Mouse (Mus musculus): ENCODE results near the gene Nab1. TPM values are rescaled to one million over a fixed set of nuclear protein-coding genes. Genes with fewer than 3 reads are reported as not detected.

Gene Nab1
- polyA plus RNA-seq, 1 experiment from 2014 or later: 20.9 TPM

DNA sequence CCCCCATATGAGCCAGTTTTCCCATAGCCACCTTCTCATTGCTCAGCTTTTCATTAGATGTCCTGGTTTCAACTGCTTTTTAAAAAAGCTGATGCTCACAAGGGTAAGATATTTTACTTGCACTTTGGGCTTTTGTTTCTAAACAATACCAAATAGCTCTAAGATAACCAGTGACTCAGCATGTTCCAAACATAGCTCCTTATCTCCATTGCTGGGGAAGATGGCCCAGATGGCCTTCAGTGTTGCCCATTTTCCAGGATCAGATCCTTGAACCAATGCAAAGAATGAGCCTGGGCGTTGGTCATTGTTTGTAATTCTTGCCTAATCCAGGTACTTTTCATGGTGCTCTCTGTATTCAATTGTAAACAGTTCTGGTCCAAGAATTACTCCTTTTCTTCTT lies 49.1 kb downstream of the Nab1 start:
- Histone ChIP-seq H3K27me3 (ENCODE audit: insufficient read depth, low read length) (no peaks in the 10 kb centered on the region), H3K4me3 (ENCODE audit: low read depth, low read length) (no peak overlapping the region), H3K9ac (replicated peaks) (no peak overlapping the region), H3K4me1 (ENCODE audit: insufficient read depth) (0 out of 2 replicates have a peak, but pooled peaks cover 2% of the 10 kb centered on the region), H3K4me2 (ENCODE audit: low read depth, low read length) (no peak overlapping the region), H3K36me3 (replicated peaks; ENCODE audit: insufficient read depth, low read length) (no peaks in the 10 kb centered on the region), H3K9me3 (ENCODE audit: low read length) (no peaks in the 10 kb centered on the region), H3K27ac (ENCODE audit: low read depth) (no peak overlapping the region)
- ATAC-seq (no peak), DNase-seq (no peak)
- TF ChIP-seq EP300 (IDR thresholded peaks at IDR 0.05; ENCODE audit: low read depth): no peak
- TF ChIP-seq CTCF (IDR thresholded peaks at IDR 0.05; ENCODE audit: low read depth): no peak
- 68% methylated on average over 1 of the region's 1 CpGs for WGBS (ENCODE audit: insufficient replicate concordance)

DNA sequence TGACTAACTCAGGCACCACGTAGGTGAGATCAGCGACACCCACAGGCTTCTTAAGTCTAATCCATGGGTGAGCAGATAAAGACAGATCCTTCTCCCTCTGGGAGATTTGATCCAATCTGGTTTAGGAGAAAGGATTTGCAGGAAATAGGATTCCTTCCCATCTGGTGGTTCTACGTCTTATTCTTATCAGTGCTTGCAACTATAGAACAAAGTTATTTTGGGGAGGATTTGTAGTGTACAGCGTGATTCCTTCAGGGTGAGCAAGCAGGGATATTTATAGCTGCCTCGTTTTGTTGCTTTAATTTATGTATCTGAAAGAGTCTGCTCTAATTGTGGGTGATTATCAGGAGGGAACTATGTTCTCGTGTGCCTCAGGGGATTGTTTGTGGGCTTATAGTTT lies 64.6 kb downstream of the Nab1 start:
- DNase-seq: no peak
- no peak overlapping the region for H3K4me2 ChIP-seq (ENCODE audit: low read depth, low read length)

DNA sequence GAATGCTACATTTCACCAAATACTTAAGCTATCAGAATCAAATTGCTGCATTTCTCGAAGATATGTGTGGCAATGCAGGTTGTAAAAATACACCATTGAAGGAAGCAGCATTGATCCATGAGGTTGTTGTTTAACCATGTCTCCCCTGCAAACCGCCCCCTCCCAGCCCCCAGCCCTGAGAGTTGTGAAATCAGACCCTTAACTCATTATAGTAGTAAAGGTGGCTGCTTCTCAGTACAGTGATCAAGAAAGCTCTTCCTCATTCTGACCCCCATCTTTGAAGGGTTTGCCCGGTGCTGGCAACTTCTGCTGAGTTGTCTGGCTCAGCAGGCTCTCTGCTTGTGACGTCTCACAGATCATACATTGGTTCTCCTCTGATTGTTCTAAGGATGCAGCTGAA lies 66.4 kb downstream of the Nab1 start:
- peak; percentile 51; the same call in 1 of the 2 replicates for ATAC-seq
- peaks cover 11% of the 10 kb centered on the region for H3K4me1 ChIP-seq (ENCODE audit: insufficient read depth)
- H3K27ac ChIP-seq (ENCODE audit: low read depth): 0 out of 2 replicates have a peak overlapping the region, but pooled peaks have one; percentile 52
- H3K36me3 ChIP-seq (replicated peaks; ENCODE audit: insufficient read depth, low read length): no peaks in the 10 kb centered on the region
- no peaks in the 10 kb centered on the region for H3K9me3 ChIP-seq (ENCODE audit: low read length)
- 53% methylated on average over 4 of the region's 4 CpGs for WGBS (ENCODE audit: insufficient replicate concordance)
- no peak overlapping the region for H3K9ac ChIP-seq (replicated peaks)
- peak overlapping the region; percentile 45 for H3K4me2 ChIP-seq (ENCODE audit: low read depth, low read length)
- no peak overlapping the region for H3K4me3 ChIP-seq (ENCODE audit: low read depth, low read length)
- no peaks in the 10 kb centered on the region for H3K27me3 ChIP-seq (ENCODE audit: insufficient read depth, low read length)
- TF ChIP-seq CTCF (IDR thresholded peaks at IDR 0.05; ENCODE audit: low read depth) (no peak), EP300 (IDR thresholded peaks at IDR 0.05; ENCODE audit: low read depth) (no peak)
- peak; percentile 38 for DNase-seq

More for the DNA sequence above, 64.6 kb downstream of the Nab1 start:
- Histone ChIP-seq H3K4me1 (ENCODE audit: insufficient read depth) (peaks cover 7% of the 10 kb centered on the region), H3K36me3 (replicated peaks; ENCODE audit: insufficient read depth, low read length) (no peaks in the 10 kb centered on the region), H3K27me3 (ENCODE audit: insufficient read depth, low read length) (no peaks in the 10 kb centered on the region), H3K27ac (ENCODE audit: low read depth) (no peak overlapping the region), H3K9ac (replicated peaks) (no peak overlapping the region), H3K9me3 (ENCODE audit: low read length) (no peaks in the 10 kb centered on the region), H3K4me3 (ENCODE audit: low read depth, low read length) (no peak overlapping the region)
- 60% methylated on average over 6 of the region's 6 CpGs for WGBS (ENCODE audit: insufficient replicate concordance)
- no peak for ATAC-seq
- no peak for TF ChIP-seq EP300 (IDR thresholded peaks at IDR 0.05; ENCODE audit: low read depth)
- no peak for TF ChIP-seq CTCF (IDR thresholded peaks at IDR 0.05; ENCODE audit: low read depth)

DNA sequence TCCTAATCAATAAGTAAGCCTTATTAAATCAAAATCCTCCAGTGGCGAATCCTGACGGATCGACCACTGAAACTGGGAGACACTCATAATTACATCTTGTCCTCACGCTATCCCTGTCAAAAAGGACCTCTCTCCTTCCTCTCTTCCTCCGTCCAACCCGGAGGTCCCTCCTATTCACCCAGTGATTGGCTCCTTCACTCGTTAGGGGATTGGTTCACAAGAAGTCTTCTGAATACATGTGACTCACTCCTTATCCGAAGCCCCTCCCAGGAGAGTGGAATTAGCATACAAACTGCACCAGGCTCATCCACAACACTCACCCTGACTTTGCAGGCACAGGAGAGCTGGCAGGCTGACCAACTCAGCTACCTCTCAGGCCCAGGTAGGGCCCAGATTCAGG lies 68.7 kb downstream of the Nab1 start:
- H3K36me3 ChIP-seq (replicated peaks; ENCODE audit: insufficient read depth, low read length): no peaks in the 10 kb centered on the region
- ATAC-seq (no peak), DNase-seq (no peak)
- no peaks in the 10 kb centered on the region for H3K9me3 ChIP-seq (ENCODE audit: low read length)
- no peak overlapping the region for H3K27ac ChIP-seq (ENCODE audit: low read depth)
- no peaks in the 10 kb centered on the region for H3K27me3 ChIP-seq (ENCODE audit: insufficient read depth, low read length)
- no peak for TF ChIP-seq CTCF (IDR thresholded peaks at IDR 0.05; ENCODE audit: low read depth)
- TF ChIP-seq EP300 (IDR thresholded peaks at IDR 0.05; ENCODE audit: low read depth): no peak
- WGBS (ENCODE audit: insufficient replicate concordance): 83% methylated on average over 8 of the region's 8 CpGs
- no peak overlapping the region for H3K4me3 ChIP-seq (ENCODE audit: low read depth, low read length)
- no peak overlapping the region for H3K4me2 ChIP-seq (ENCODE audit: low read depth, low read length)
- no peak overlapping the region for H3K9ac ChIP-seq (replicated peaks)
- peaks cover 11% of the 10 kb centered on the region for H3K4me1 ChIP-seq (ENCODE audit: insufficient read depth)

DNA sequence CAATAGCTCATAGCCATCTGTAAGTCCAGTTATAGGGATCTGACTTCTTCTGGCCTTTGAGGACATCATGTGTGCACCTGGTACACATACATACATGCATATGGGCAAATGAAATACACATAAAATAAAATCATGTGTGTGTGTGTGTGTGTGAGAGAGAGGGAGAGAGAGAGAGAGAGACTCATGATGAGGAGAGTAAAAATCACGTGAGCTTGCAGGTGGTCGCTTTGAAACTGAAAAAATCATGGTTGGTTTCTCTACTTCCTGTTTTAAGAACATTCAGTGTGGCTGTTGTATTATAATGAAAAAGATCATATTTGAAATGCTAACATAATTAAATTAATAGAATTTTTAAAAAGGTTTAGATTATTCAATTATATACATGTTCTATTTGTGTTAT lies 69.9 kb downstream of the Nab1 start:
- Histone ChIP-seq H3K4me3 (ENCODE audit: low read depth, low read length) (no peak overlapping the region), H3K36me3 (replicated peaks; ENCODE audit: insufficient read depth, low read length) (no peaks in the 10 kb centered on the region), H3K9ac (replicated peaks) (no peak overlapping the region), H3K27me3 (ENCODE audit: insufficient read depth, low read length) (no peaks in the 10 kb centered on the region), H3K9me3 (ENCODE audit: low read length) (no peaks in the 10 kb centered on the region), H3K4me1 (ENCODE audit: insufficient read depth) (peaks cover 11% of the 10 kb centered on the region), H3K27ac (ENCODE audit: low read depth) (no peak overlapping the region), H3K4me2 (ENCODE audit: low read depth, low read length) (no peak overlapping the region)
- 40% methylated on average over 2 of the region's 2 CpGs for WGBS (ENCODE audit: insufficient replicate concordance)
- no peak for ATAC-seq
- no peak for DNase-seq
- TF ChIP-seq CTCF (IDR thresholded peaks at IDR 0.05; ENCODE audit: low read depth): no peak
- TF ChIP-seq EP300 (IDR thresholded peaks at IDR 0.05; ENCODE audit: low read depth): no peak

DNA sequence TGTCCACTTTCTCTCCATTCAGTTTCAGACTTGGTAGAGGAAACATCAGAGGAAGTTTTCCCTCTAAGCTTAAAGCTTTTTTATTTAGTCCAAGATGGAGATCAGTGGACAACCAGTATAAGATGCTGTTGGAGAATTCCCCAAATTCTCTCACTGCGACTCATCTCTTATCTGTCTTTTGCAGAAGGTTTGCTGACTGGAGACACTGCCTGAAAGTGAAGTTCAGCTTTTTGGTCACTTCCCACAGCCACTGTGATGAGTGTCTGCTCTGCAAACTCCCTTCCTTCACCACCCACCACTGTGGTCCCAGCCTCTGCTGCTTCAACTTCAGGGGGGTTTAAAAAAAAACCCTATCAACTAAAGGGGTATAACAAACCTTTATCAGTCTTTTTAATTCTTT lies 70.4 kb downstream of the Nab1 start:
- WGBS (ENCODE audit: insufficient replicate concordance): 41% methylated on average over 1 of the region's 1 CpGs
- DNase-seq (no peak), ATAC-seq (no peak)
- H3K9me3 ChIP-seq (ENCODE audit: low read length): no peaks in the 10 kb centered on the region
- no peak overlapping the region for H3K4me2 ChIP-seq (ENCODE audit: low read depth, low read length)
- H3K36me3 ChIP-seq (replicated peaks; ENCODE audit: insufficient read depth, low read length): no peaks in the 10 kb centered on the region
- H3K4me3 ChIP-seq (ENCODE audit: low read depth, low read length): no peak overlapping the region
- peaks cover 11% of the 10 kb centered on the region for H3K4me1 ChIP-seq (ENCODE audit: insufficient read depth)
- TF ChIP-seq CTCF (IDR thresholded peaks at IDR 0.05; ENCODE audit: low read depth): no peak
- no peak for TF ChIP-seq EP300 (IDR thresholded peaks at IDR 0.05; ENCODE audit: low read depth)
- H3K9ac ChIP-seq (replicated peaks): no peak overlapping the region
- no peak overlapping the region for H3K27ac ChIP-seq (ENCODE audit: low read depth)
- H3K27me3 ChIP-seq (ENCODE audit: insufficient read depth, low read length): no peaks in the 10 kb centered on the region

All from liver, postnatal 0 days (tissue).